Mouse (Mus musculus) stomach, embryonic 15.5 days (tissue): ENCODE results near the gene Sept3. TPM values are rescaled to one million over a fixed set of nuclear protein-coding genes. Genes with fewer than 3 reads are reported as not detected.

Experiments
- ATAC-seq: fragments of 200-750 bp; cut with Nextera tagmentation; 2 replicates; pipeline ENCODE4 v1.8.0; 2017; ENCODE audit warnings: low read depth, moderate number of reproducible peaks, moderate TSS enrichment; ENCODE audit not compliant: insufficient read depth, low FRiP score
- H3K27ac ChIP-seq: fragments of 300-500 bp; sonication (generic); 2 replicates; pipeline ENCODE4 v1.5.1; 2015; ENCODE audit warnings: mild to moderate bottlenecking, inconsistent platforms
- H3K27me3 ChIP-seq: fragments of 300-500 bp; sonication (generic); replicated peaks from 2 replicates; pipeline ENCODE4 v1.6.1; 2015; ENCODE audit warnings: inconsistent platforms
- H3K36me3 ChIP-seq: fragments of 300-500 bp; sonication (generic); 2 replicates; pipeline ENCODE4 v1.6.1; 2015; ENCODE audit warnings: inconsistent platforms
- H3K4me1 ChIP-seq: fragments of 300-500 bp; sonication (generic); 2 replicates; pipeline ENCODE4 v1.6.1; 2015; ENCODE audit warnings: inconsistent platforms
- H3K4me2 ChIP-seq: fragments of 300-500 bp; sonication (generic); 2 replicates; pipeline ENCODE4 v1.6.1; 2015; ENCODE audit warnings: mild to moderate bottlenecking, inconsistent platforms
- H3K4me3 ChIP-seq: fragments of 300-500 bp; sonication (generic); replicated peaks from 2 replicates; pipeline ENCODE4 v1.5.1; 2015; ENCODE audit warnings: inconsistent platforms
- H3K9ac ChIP-seq: fragments of 300-500 bp; sonication (generic); 2 replicates; pipeline ENCODE4 v1.6.1; 2015; ENCODE audit warnings: inconsistent platforms
- H3K9me3 ChIP-seq: fragments of 300-500 bp; sonication (generic); 2 replicates; pipeline ENCODE4 v1.6.1; 2016; ENCODE audit warnings: inconsistent platforms
- WGBS: fragments of 180-500 bp; shearing (Covaris S2); methylation state at CpG from one replicate; pipeline ENCODE4 v1.1.7; 2015; 5-methylcytosine and 5-hydroxymethylcytosine counted together
- polyA plus RNA-seq: library from polyadenylated mRNA; unstranded; fragments of >200 nt; fragmentation: Nextera tagmentation; extraction: Ambion mirVana; gene quantifications from 2 replicates; pipeline ENCODE4 v1.2.1, GENCODE M21; 2015

Gene Sept3
- polyA plus RNA-seq, 1 experiment from 2014 or later, result 10.2 TPM

- no peaks in the 10 kb centered on the region for H3K27me3 ChIP-seq
- peaks cover 2% of the 10 kb centered on the region; the same call in 1 of the 2 replicates for H3K4me1 ChIP-seq
- H3K9ac ChIP-seq, result no peak overlapping the region
- H3K9me3 ChIP-seq, result no peaks in the 10 kb centered on the region
- no peak overlapping the region for H3K4me3 ChIP-seq
- no peak for ATAC-seq
- no peaks in the 10 kb centered on the region for H3K36me3 ChIP-seq
- no peak overlapping the region for H3K27ac ChIP-seq
- no peak overlapping the region for H3K4me2 ChIP-seq
- WGBS, result 82% methylated on average over 6 of the region's 6 CpGs
Measured at GRCm38 (mm10) chr15:82317839-82318238, 43.1 kb downstream of the Sept3 start.

- ATAC-seq, result no peak
Measured at GRCm38 (mm10) chr15:82319613-82320012, 44.9 kb downstream of the Sept3 start.

DNA sequence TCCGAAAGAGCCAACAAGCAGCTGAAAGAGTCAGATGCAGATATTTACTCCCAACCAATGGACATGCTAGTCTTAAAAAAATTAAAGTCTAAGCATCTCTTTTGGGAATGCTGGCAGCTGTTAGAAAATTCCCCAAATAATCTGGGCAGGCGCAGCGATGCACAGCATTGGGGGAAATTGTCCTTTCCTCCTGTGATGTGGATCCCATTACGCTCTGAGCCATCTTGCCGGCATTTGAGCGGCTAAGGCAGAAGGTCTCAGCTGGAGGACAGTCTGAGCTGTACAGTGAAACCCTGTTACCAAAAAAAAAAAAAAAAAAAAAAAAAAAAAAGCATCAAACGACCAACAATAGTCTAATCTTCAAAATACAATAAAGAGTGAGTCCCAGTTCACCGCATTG, 47.5 kb downstream of the Sept3 start:
- 65% methylated on average over 8 of the region's 8 CpGs for WGBS
- Histone ChIP-seq H3K9me3 (no peaks in the 10 kb centered on the region), H3K4me3 (no peak overlapping the region), H3K27ac (no peak overlapping the region), H3K36me3 (no peaks in the 10 kb centered on the region), H3K9ac (no peak overlapping the region), H3K4me1 (peaks cover 6% of the 10 kb centered on the region; the same call in 1 of the 2 replicates), H3K4me2 (no peak overlapping the region), H3K27me3 (no peaks in the 10 kb centered on the region)
- no peak for ATAC-seq

More at GRCm38 (mm10) chr15:82319613-82320012, 44.9 kb downstream of the Sept3 start:
- Histone ChIP-seq H3K36me3 (no peaks in the 10 kb centered on the region), H3K27me3 (no peaks in the 10 kb centered on the region), H3K4me2 (no peak overlapping the region), H3K4me1 (peaks cover 6% of the 10 kb centered on the region; the same call in 1 of the 2 replicates), H3K9me3 (no peaks in the 10 kb centered on the region), H3K4me3 (no peak overlapping the region), H3K27ac (no peak overlapping the region), H3K9ac (no peak overlapping the region)
- 48% methylated on average over 1 of the region's 1 CpGs for WGBS

DNA sequence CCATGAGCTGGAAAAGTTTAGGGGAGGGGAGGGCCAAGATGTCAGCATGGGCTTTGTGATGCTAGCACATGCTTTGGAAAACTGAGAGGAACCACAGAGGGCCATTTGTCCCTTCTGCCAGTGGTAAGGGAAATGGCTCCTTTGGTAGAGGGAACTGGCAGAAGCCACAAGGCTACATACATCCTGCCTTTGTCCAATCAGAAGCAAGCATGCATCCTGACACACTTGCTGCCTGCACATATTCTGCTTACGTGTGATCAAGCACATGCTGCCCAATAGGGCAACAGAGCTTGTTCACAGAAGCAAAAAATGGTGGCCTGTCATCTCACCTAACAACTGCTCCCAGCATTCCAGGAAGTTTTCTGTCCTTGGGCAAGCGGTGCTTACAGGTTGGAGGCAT, 50.7 kb downstream of the Sept3 start:
- 66% methylated on average over 2 of the region's 2 CpGs for WGBS
- 0 out of 2 replicates have a peak, but pooled peaks cover 4% of the 10 kb centered on the region for H3K36me3 ChIP-seq
- H3K4me1 ChIP-seq, result peaks cover 6% of the 10 kb centered on the region; the same call in 1 of the 2 replicates
- H3K27me3 ChIP-seq, result no peaks in the 10 kb centered on the region
- no peak overlapping the region for H3K27ac ChIP-seq
- H3K4me2 ChIP-seq, result no peak overlapping the region
- no peak overlapping the region for H3K9ac ChIP-seq
- no peaks in the 10 kb centered on the region for H3K9me3 ChIP-seq
- ATAC-seq, result no peak
- no peak overlapping the region for H3K4me3 ChIP-seq

- 98% methylated on average over 4 of the region's 4 CpGs for WGBS
Measured at GRCm38 (mm10) chr15:82335194-82335593, 60.5 kb downstream of the Sept3 start.

GRCm38 (mm10) chr15:82336629-82337028, 61.9 kb downstream of the Sept3 start:
- H3K4me2 ChIP-seq, result no peak overlapping the region
- 89% methylated on average over 12 of the region's 12 CpGs for WGBS
- no peak overlapping the region for H3K4me3 ChIP-seq
- ATAC-seq, result no peak
- H3K36me3 ChIP-seq, result 0 out of 2 replicates have a peak, but pooled peaks cover 4% of the 10 kb centered on the region
- H3K27ac ChIP-seq, result no peak overlapping the region
- H3K27me3 ChIP-seq, result no peaks in the 10 kb centered on the region
- H3K9me3 ChIP-seq, result no peaks in the 10 kb centered on the region
- H3K9ac ChIP-seq, result no peak overlapping the region
- H3K4me1 ChIP-seq, result peaks cover 30% of the 10 kb centered on the region

More at GRCm38 (mm10) chr15:82335194-82335593, 60.5 kb downstream of the Sept3 start:
- Histone ChIP-seq H3K9me3 (no peaks in the 10 kb centered on the region), H3K27ac (no peak overlapping the region), H3K27me3 (no peaks in the 10 kb centered on the region), H3K4me2 (no peak overlapping the region), H3K9ac (no peak overlapping the region), H3K4me1 (peaks cover 19% of the 10 kb centered on the region), H3K36me3 (0 out of 2 replicates have a peak, but pooled peaks cover 11% of the 10 kb centered on the region), H3K4me3 (no peak overlapping the region)
- ATAC-seq, result no peak

DNA sequence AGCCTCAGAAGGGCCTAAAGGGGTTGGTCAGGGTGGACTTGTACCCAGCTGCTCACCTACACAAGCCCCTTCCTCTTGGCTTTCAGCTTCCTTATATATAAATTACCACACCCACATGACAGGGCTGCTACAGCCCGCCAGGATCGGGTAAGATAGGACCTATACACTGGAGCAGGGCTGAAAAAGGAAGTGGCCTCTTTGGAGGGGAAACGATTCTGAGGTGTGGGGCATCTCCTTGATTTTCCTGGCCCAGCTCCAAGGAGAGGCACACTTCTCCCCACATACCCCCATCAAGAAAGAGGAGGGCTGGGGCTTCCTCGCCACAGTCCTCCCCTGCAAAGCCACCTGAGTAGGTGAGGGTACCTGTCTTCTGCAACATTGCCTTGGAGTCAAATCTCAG, 63.2 kb downstream of the Sept3 start:
- peak overlapping the region; percentile 53 for H3K9ac ChIP-seq
- no peak for ATAC-seq
- peak overlapping the region; percentile 70; the same call in 1 of the 2 replicates for H3K27ac ChIP-seq

DNA sequence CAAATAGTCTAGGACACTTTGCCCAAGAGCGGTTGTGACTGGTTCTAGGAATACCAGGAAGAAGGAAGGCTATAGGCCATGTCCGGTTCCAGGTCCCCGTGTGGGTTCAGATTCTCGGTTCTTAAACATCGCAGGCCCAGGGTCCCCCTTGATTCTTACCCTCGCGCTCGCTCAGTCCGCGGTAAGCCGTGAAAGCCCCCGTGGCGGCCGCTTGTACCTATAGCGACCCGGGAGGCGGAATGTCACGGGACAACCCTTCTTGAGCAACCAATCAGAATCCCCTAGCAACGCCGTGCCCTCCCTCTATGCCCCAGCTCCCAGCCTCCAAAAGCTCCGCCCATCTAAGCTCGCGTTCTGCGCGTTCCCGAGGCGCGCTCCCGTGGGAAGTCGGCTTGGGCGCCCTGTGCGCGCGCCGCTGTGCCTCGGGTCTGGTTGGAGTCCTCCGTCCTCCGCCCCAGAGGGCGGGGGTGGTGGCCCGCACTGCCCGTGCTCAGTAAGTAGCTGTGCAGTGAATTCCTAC, 64.0 kb downstream of the Sept3 start, which contains the start of the genes Naga, Pheta2 and Smdt1:
Gene Naga, minus strand, starts transcription at position 333 of the 520 bp plus-strand sequence.
Gene Pheta2, plus strand, starts transcription at position 350 of the 520 bp plus-strand sequence.
Gene Smdt1, plus strand, starts transcription at position 367 of the 520 bp plus-strand sequence.
- Histone ChIP-seq H3K9me3 (no peaks in the 10 kb centered on the region), H3K4me1 (peaks cover 38% of the 10 kb centered on the region), H3K36me3 (0 out of 2 replicates have a peak, but pooled peaks cover 6% of the 10 kb centered on the region), H3K4me3 (peak within 1 kb of the TSS; percentile 65), H3K27ac (peak within 1 kb of the TSS; percentile 88), H3K4me2 (peak within 1 kb of the TSS; percentile 67), H3K27me3 (no peaks in the 10 kb centered on the region), H3K9ac (peak within 1 kb of the TSS; percentile 53)
- 0% methylated on average over 41 of the region's 41 CpGs for WGBS
- peak; percentile 89 for ATAC-seq

More for the DNA sequence above, 63.2 kb downstream of the Sept3 start:
- Histone ChIP-seq H3K4me2 (peak overlapping the region; percentile 67), H3K9me3 (no peaks in the 10 kb centered on the region), H3K36me3 (0 out of 2 replicates have a peak, but pooled peaks cover 3% of the 10 kb centered on the region), H3K4me3 (peak overlapping the region; percentile 65), H3K4me1 (peaks cover 38% of the 10 kb centered on the region), H3K27me3 (no peaks in the 10 kb centered on the region)
- 12% methylated on average over 4 of the region's 4 CpGs for WGBS

DNA sequence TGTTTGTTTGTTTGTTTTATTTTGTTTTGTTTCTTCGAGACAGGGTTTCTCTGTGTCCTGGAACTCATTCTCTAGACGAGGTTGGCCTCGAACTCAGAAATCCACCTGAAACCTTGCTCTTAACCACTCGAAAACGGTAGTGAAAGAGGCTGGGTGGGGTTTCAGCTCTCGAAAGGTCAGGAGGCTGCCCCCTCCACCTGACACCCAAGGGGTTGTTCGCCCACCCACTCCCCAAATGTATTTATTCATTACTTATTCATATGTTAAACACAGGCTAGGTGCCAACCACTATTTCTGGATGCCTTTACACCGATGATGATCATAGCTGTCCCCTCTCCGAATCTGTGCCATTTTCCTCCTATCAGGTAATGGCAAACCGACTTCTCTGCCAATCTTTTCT, 64.5 kb downstream of the Sept3 start:
- Histone ChIP-seq H3K4me3 (peak overlapping the region; percentile 65), H3K4me2 (peak overlapping the region; percentile 67), H3K4me1 (peaks cover 38% of the 10 kb centered on the region), H3K9me3 (no peaks in the 10 kb centered on the region), H3K27ac (peak overlapping the region; percentile 88; the same call in 1 of the 2 replicates), H3K36me3 (0 out of 2 replicates have a peak, but pooled peaks cover 8% of the 10 kb centered on the region), H3K27me3 (no peaks in the 10 kb centered on the region), H3K9ac (0 out of 2 replicates have a peak overlapping the region, but pooled peaks have one; percentile 53)
- no peak for ATAC-seq
- WGBS, result 53% methylated on average over 10 of the region's 10 CpGs

DNA sequence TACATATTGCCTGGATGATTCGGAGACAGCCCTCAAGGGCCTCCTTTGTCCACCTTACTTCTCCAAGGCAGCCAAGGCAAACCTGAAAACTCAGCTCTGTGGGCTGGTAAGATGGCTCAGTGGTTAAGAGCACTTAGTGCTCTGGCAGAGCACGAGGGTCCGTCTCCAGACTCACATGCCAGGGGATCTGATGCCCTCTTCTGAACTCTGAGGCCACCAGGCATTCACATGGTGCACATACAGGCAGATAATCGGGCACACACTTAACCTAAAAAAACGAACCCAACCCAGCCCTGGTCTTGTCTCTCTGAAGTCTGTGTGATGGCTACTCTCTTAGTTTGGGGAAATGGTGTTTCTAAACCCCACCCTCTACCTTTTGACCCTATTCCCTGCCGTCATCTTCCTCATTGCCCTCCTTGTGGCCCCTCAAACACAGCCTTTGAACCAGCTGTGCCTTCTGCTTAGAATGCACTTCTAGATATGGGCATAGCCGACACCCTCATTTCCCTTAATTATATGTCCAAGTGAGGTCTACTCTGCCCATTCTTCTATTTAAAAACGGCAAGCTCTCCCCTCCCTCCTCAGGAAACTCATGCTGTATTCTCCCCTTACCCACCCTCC, 65.1 kb downstream of the Sept3 start:
- H3K4me2 ChIP-seq, result peak overlapping the region; percentile 83; the same call in 1 of the 2 replicates
- no peaks in the 10 kb centered on the region for H3K9me3 ChIP-seq
- 0 out of 2 replicates have a peak, but pooled peaks cover 8% of the 10 kb centered on the region for H3K36me3 ChIP-seq
- WGBS, result 62% methylated on average over 8 of the region's 8 CpGs
- no peak overlapping the region for H3K4me3 ChIP-seq
- H3K27ac ChIP-seq, result peak overlapping the region; percentile 88
- H3K4me1 ChIP-seq, result peaks cover 38% of the 10 kb centered on the region
- H3K9ac ChIP-seq, result no peak overlapping the region
- no peaks in the 10 kb centered on the region for H3K27me3 ChIP-seq
- ATAC-seq, result no peak

DNA sequence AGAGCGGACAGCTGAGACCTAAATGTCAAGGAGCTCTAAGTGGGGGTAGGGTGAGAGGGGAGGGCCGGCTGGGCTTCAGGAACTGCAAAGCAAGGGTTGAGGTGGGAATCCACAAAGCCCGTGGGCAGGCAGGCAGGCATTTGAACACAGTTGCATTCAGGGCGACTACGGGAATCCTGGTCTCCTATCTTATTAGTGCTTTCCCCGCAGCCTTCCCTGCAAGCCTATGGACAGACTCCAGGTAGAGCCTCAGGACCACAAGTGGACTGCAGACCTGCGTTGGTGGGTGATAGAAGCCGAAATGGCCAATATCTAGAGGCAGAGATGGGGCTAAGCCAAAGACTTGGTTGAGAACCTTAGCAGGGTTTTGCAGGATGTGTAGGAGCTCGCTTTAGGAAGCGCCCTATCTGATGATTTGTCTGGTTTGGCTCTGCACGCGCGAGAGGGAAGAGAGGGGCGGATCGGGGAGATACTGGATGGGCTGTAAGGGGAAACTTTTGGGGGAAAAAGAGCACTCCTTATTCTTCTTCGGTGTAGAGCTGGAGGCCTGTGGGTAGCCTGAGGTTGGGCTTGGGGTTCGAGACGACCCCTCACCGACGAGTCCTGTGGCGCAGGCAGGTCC, 65.8 kb downstream of the Sept3 start:
- Histone ChIP-seq H3K4me1 (peaks cover 38% of the 10 kb centered on the region), H3K4me2 (peak overlapping the region; percentile 83), H3K27ac (peak overlapping the region; percentile 88), H3K4me3 (peak overlapping the region; percentile 59), H3K9me3 (no peaks in the 10 kb centered on the region), H3K9ac (peak overlapping the region; percentile 53), H3K27me3 (no peaks in the 10 kb centered on the region), H3K36me3 (0 out of 2 replicates have a peak, but pooled peaks cover 8% of the 10 kb centered on the region)
- 27% methylated on average over 21 of the region's 21 CpGs for WGBS
- ATAC-seq, result no peak
